Mouse (Mus musculus): ENCODE measurements around the gene Bcan. TPM values are rescaled to one million over a fixed set of nuclear protein-coding genes. Genes with fewer than 3 reads are reported as not detected.

The Bcan gene
- total RNA-seq, 2 experiments from 2014 or later, result 421 to 446 TPM

GRCm38 (mm10) chr3:87999243-87999895 is 661 bp downstream of the Bcan start:
- no peak for DNase-seq (ENCODE audit: low spot score in 2 of 2)

DNA sequence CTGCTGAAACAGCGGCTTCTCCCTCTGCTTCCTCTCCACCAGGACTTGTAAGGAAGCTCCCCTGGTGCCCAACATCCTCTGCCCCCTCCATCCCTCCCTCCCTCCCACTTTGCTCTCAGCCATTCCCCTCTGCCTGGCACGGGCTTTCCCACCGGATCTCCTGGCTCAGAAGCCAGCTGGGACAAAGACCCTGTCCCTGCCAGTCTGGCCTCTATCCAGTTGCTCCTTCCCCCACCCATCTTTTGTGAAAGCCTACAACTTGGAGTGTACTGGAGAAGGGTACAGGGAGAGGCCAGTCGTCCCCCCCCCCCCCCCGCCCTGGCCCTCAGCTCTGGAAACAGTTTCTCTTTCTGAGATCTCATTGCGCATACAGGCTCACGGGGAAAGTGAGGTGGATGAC is 1.3 kb downstream of the Bcan start:
- peak in 1 of 2 experiments; percentile 81 for DNase-seq (ENCODE audit: low spot score in 2 of 2)

DNA sequence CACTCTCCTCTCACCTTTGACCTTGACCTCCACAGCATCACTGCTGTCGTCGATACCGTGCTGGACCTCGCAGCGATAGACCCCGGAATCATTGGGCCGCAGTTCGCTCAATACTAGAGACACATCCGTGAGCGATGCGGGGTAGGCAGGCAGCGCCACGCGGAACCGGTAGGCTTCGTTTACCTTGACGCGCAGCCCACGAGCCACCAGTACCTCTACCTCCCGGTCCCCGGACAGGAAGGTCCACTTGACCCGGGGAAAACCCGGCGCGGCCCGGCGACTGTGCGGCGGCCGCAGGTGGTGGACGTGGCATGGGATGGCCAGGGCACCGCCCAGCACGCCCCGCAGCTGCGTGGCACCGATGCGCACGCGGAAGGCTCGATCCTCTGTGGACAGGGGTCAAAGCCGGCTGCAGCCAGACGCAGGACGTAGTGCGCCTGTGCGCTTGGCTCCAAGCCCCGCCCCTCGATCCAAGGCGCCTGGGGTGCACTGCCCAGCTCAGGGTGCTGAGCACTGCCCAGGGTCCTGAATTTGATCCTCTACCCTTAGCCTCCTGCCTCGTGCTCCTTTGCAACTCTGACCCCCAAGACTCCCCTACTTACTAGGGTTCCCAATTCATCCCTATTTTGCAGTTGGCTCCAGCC is 2.9 kb downstream of the Bcan start:
- DNase-seq (ENCODE audit: low spot score in 2 of 2), result no peak

- DNase-seq (ENCODE audit: low spot score in 2 of 2), result no peak
These were observed 3.6 kb downstream of the Bcan start for GRCm38 (mm10) chr3:87996401-87996800.

DNA sequence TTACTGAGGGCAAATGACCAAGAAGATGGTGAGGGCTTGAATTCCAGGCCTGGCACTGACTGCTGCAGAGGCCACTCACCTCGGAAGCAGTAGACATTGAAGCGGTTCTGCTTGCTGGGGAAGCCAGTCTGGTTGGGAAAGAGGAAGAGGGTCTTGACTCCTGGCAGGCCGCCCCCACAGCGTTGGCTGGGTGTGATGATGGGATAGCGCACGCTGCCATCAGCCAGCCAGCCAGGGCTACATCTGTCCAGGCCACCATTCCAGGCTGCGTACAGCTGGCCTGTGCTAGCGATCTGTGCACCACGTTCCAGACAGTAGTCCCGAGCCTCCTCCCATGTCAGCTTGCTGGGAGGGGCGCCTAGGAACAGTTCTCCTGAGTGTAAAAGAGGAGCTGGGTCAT is 4.7 kb downstream of the Bcan start:
- no peak for DNase-seq (ENCODE audit: low spot score in 2 of 2)

GRCm38 (mm10) chr3:87993436-87993835 is 6.6 kb downstream of the Bcan start:
- DNase-seq (ENCODE audit: low spot score in 2 of 2), result no peak

DNA sequence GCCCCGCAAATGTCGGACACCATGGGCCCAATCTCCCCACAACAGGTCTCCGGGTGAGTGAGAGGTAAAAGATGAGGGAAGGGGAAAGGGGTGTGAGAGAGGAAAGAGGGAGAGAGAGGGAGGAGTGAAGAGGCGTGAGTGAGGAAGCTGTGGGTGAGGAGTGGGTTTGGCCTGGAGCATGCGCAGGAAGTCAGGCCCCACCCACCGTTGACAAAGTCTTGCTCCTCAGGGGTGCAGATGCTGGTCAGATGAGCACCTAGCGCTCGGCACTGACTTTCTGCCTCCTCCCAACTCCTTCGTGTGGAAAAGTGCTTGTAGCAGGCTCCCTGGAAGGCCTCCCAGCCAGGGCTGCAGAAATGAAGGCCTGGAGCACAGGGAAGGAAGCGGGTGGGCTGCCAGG is 10.1 kb downstream of the Bcan start:
- no peak for DNase-seq (ENCODE audit: low spot score in 2 of 2)

DNA sequence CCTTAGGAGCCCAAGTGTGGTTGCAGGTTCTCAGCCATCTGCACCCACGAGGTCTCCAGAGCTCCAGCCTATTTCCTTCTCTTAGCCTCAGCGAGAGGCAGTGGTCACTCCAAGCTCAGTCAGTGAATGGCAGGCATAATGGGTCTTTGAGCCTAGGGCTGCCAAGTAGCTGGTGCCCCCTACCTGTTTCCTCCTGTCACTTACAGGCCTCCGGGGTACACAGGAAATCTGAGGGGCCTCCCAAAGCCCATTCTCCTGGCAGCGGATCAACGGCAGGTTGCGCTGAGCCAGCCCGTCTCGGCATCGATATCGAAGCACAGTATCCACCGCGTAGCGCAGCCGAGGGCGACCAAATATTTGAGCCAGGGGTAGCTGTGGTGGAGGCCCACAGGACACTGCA is 12.0 kb downstream of the Bcan start:
- DNase-seq (ENCODE audit: low spot score in 2 of 2), result no peak

- DNase-seq (ENCODE audit: low spot score in 2 of 2), result no peak
These were observed 12.4 kb downstream of the Bcan start for GRCm38 (mm10) chr3:87987633-87988032.

DNA sequence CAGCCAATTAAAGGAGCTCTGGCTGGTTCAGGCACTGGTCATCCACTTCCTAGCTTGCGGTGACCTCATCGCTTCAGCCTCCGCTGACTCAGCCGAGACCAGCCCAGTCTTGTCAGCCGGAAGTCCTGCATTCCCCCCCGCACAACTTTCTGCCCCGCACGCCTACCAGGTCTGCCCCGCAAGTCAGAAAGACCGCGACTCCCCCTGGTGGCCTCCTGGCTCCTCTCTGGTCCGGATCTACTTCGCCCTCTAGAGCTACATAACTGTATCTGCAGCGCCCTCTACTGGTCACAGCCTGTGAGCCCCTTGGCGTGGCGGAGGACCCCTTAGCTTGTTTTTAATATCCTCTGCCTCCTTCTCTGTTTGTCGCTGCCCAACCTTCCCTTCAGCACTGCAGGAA is 13.2 kb downstream of the Bcan start:
- DNase-seq (ENCODE audit: low spot score in 2 of 2), result peak; percentile 93 to 95

GRCm38 (mm10) chr3:87985505-87986320 is 14.3 kb downstream of the Bcan start:
- DNase-seq (ENCODE audit: low spot score in 2 of 2), result no peak

- DNase-seq (ENCODE audit: low spot score in 2 of 2), result no peak
These were observed 15.9 kb downstream of the Bcan start for GRCm38 (mm10) chr3:87984094-87984493.

DNA sequence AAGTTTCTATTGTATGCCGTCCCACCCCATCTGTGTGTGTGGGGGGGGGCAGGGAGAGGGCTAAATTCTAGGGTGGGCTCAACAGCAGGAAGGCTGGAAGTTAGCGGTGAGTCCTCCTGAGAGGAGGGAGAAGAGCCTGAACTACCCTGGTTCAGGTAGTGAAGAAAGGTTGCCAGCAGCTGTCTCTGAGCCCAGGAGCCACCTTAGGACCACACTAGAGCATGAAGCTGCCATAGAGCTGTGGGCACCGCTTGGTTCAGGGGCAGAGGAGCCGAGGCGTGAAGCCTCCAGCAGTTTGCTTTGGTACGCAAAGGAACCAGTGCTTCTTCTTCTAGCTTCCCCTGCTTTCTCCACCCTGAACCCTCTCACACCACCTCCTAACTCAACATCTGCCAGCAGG is 16.4 kb downstream of the Bcan start:
- DNase-seq (ENCODE audit: low spot score in 2 of 2), result no peak

GRCm38 (mm10) chr3:87982836-87983601 is 17.0 kb downstream of the Bcan start:
- DNase-seq (ENCODE audit: low spot score in 2 of 2), result no peak

DNA sequence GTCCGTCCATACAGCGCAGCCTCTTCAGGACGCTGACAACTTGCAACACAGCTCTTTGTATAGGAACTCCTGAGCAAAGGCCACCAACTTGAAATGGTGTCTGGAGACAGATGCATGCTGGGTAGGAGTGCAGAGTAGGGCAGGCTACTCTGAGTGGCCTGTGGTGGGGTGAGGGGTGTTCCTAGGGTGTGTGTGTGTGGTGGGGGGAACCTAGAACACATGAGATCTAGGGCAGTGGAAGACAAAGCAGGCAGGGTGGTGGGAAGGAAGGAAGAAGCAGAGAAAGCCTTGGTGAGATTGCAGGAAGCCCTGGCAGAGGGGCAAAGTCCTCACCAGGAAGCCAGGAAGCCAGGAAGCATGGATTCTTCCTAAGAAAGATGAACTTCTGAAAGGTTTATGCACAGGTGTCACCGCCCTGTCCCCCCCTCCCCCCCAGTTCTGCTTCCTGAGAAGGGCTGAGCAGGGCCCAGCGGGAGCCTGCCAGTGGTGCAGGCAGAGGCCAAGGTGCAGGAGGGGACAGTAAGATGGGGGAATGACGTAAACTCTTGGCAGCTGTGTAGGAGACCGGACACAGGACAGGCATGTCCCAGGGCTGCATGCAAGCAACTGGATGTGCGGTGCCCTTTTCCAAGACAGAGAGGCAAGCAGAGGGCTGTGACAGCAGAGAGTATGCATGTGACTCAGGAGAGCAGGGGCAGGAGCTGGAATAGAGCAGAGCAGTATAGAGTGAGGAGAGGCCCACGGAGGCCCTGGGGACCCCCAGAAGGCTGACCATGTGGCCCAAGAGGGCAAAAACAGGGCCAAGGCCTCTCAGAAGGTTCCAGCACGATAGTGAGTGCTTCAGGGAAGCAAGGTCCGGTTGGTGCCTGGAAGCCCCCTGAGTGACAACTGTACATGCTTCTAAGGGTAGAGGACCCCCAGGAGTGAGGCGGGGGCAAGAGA is 17.9 kb downstream of the Bcan start:
- no peak for DNase-seq (ENCODE audit: low spot score in 2 of 2)

GRCm38 (mm10) chr3:87981214-87981760 is 18.7 kb downstream of the Bcan start:
- DNase-seq (ENCODE audit: low spot score in 2 of 2), result no peak

GRCm38 (mm10) chr3:87980728-87981127 is 19.3 kb downstream of the Bcan start:
- DNase-seq (ENCODE audit: low spot score in 2 of 2), result no peak

DNA sequence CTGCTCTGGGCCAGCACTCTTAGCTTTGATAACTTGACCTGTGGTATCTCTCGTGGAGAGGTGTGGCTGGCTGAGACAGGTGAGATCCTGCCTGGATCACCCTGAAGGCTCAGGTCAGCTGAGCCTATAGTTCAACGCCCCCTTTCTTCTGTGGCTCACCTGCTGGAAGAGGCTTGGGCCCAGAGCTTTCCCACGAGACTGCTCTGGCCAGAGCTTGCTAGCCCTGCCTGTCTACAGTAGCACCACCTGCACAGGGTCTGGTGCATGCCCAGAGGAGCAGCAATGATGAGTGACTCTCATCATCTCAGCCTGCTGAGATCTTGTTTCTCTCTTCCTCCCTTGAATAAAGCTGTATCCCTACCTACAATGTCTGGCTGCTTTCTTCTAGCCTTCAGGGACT is 19.9 kb downstream of the Bcan start:
- no peak for DNase-seq (ENCODE audit: low spot score in 2 of 2)

GRCm38 (mm10) chr3:87979493-87979892 is 20.5 kb downstream of the Bcan start:
- no peak for DNase-seq (ENCODE audit: low spot score in 2 of 2)

DNA sequence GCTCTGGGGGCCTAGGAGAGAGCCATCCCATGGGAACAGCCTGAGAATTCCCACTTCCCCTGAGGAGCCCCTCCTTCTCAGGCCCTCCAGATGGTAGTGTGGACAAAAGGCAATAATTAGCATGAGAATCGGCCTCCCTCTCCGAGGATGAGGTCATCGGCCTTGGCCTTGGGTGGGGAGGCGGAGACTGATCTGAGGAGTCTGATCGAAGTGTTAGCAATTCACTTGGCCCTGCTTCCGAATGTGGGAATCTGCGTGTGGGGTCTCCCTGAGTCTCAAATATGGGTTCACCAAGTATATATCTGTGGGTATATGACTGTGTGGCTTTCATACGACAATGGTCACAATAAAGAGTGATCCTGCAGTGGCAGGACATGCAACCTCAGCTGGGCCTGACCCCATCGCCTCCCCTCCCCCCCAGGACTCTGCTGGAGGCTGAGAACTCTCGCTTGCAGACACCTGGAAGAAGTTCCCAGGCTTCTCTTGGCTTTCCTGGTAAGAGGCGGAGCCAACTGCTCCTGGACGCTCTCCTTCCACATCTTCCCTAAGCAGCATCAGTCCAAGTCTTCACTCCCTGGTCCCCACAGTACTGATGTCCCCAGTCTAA is 25.5 kb downstream of the Bcan start:
- DNase-seq (ENCODE audit: low spot score in 2 of 2), result no peak
